ENCODE assay signal across 16 mouse cellular contexts in the genomic region with DNA sequence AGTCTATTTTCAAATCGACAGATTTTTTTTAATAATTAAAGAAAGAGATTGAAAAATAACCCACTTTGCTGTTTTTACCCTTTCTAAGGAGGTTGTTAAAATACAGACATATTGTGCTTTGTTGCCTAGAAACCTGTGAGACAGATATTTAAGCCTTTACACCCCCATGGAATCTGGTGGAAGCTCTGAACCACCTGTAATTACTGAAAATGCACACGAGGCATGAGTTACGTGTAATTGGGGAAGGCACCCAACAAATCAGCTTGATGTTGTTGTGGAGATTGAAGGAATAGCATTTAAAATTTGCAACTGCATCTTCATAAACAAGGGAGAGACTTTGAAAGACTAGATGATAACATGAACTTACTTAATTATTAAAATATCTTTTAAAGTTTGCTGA.
"Had no signal": no experiment of that assay in that cellular context is flagged by ENCODE, and none has a peak within 500 bp of the region (broad histone marks: within the 10 kb centered on the region; RNA-seq: fewer than 3 reads in every experiment).

No protein-coding gene starts in this region.

- H3K9ac ChIP-seq: kidney, embryonic 15.5 days; limb, embryonic 13.5 days; liver, embryonic 14.5 days; liver, postnatal 0 days; lung, embryonic 14.5 days had no signal

- DNase-seq: kidney, adult 8-10 months; kidney, postnatal 10 days; kidney, postnatal 36 days; liver, postnatal 0 days; lung, embryonic 14.5 days; lung, postnatal 36 days; midbrain, embryonic 14.5 days; thymus, adult 18-20 months; thymus, postnatal 36 days had no signal

- ATAC-seq: liver, postnatal 0 days; lung, postnatal 0 days had no signal

- H3K36me3 ChIP-seq: kidney, embryonic 15.5 days; limb, embryonic 10.5 days; limb, embryonic 13.5 days; midbrain, embryonic 10.5 days had no signal

- H3K4me2 ChIP-seq: kidney, embryonic 15.5 days; limb, embryonic 13.5 days; lung, embryonic 14.5 days had no signal

- H3K27ac ChIP-seq: kidney, embryonic 15.5 days; limb, embryonic 10.5 days; limb, embryonic 13.5 days; liver, embryonic 14.5 days; midbrain, embryonic 10.5 days had no signal

- H3K9me3 ChIP-seq: kidney, embryonic 15.5 days; limb, embryonic 10.5 days; limb, embryonic 13.5 days; megakaryocyte, embryonic 14.5 days; midbrain, embryonic 10.5 days had no signal

- H3K4me3 ChIP-seq: kidney, embryonic 15.5 days; limb, embryonic 10.5 days; limb, embryonic 13.5 days; megakaryocyte, embryonic 14.5 days; midbrain, embryonic 10.5 days had no signal

- H3K4me1 ChIP-seq: kidney, embryonic 15.5 days; limb, embryonic 10.5 days; limb, embryonic 13.5 days; megakaryocyte, embryonic 14.5 days; midbrain, embryonic 10.5 days had no signal

- H3K27me3 ChIP-seq: kidney, embryonic 15.5 days; limb, embryonic 13.5 days; megakaryocyte, embryonic 14.5 days had no signal
